Mouse (Mus musculus): ENCODE measurements around the gene Abl2. TPM values are rescaled to one million over a fixed set of nuclear protein-coding genes. Genes with fewer than 3 reads are reported as not detected.
A peak's percentile ranks its signal among the peaks of the same experiment; 100 is the strongest.

Abl2 gene
- polyA plus RNA-seq, 1 experiment, result 8.7 TPM

DNA sequence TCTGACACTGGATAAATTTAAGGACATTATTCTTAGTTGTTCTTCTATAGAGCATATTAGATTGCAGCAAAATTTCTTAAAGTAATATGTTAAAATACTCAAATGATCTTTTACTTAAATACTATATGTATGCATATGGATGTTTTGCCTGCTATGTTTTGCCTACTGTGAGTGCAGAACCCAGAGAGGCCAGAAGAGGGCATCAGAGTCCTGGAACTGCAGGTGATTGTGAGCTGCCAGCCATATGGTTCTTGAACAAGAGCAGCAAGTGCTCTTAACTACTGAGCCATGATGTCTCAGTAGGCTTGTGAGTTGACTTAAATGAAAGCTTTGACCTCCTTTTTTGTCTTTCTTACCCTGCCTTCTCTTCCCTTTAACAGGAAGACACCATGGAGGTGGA, 72.4 kb downstream of the Abl2 start:
- H3K4me1 ChIP-seq (ENCODE audit: control insufficient read depth, insufficient read depth, low read length), result no peaks in the 10 kb centered on the region
- no peak for TF ChIP-seq POLR2A (IDR thresholded peaks at IDR 0.05; ENCODE audit: borderline replicate concordance, control insufficient read depth, low read depth, low read length)
- TF ChIP-seq CTCF (IDR thresholded peaks at IDR 0.05; ENCODE audit: control insufficient read depth, insufficient read depth, low read length), result peak; percentile 53
- no peak overlapping the region for H3K27ac ChIP-seq (ENCODE audit: control insufficient read depth, insufficient read depth, low read depth, low read length, poor library complexity)
- H3K4me3 ChIP-seq (replicated peaks; ENCODE audit: control insufficient read depth, low read depth, low read length), result no peak overlapping the region

DNA sequence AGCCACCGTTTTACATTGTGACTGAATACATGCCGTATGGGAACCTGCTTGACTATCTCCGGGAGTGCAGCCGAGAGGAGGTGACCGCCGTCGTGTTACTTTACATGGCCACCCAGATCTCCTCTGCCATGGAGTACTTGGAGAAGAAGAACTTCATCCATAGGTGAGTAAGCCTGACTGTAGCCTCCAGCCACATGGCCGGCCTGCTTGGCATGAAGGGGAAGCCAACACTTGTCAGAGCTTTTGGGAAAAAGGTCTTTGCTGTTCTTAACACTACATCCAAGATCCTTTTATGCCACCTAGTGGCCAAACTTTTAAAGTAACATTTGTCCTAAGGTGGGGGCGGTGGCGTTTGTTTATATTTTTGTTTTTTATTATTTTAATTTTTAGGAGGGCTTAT, 74.5 kb downstream of the Abl2 start:
- TF ChIP-seq CTCF (IDR thresholded peaks at IDR 0.05; ENCODE audit: control insufficient read depth, insufficient read depth, low read length) (no peak), POLR2A (IDR thresholded peaks at IDR 0.05; ENCODE audit: borderline replicate concordance, control insufficient read depth, low read depth, low read length) (no peak)
- WGBS, result 73% methylated on average over 10 of the region's 10 CpGs
- Histone ChIP-seq H3K27ac (ENCODE audit: control insufficient read depth, insufficient read depth, low read depth, low read length, poor library complexity) (no peak overlapping the region), H3K4me3 (replicated peaks; ENCODE audit: control insufficient read depth, low read depth, low read length) (no peak overlapping the region), H3K4me1 (ENCODE audit: control insufficient read depth, insufficient read depth, low read length) (no peaks in the 10 kb centered on the region; the same call in 1 of the 2 replicates)

DNA sequence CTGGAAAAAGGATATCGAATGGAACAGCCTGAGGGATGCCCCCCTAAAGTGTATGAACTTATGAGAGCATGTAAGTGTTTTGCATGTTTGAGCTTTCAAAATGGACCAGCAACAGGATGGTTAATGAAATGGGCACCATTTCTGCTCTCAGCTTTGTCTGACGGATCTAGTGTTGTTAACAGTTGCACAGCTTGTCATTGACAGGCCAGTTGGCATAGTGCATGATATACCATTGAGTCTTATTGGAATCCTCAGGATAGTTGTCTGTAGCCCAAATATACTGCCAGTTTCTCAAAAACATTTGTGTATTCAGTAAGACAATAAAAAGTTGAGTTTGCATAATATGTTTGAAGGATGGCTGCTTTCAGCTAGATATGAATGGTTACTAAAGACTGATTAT, 76.6 kb downstream of the Abl2 start:
- no peak overlapping the region for H3K4me3 ChIP-seq (replicated peaks; ENCODE audit: control insufficient read depth, low read depth, low read length)
- TF ChIP-seq POLR2A (IDR thresholded peaks at IDR 0.05; ENCODE audit: borderline replicate concordance, control insufficient read depth, low read depth, low read length) (no peak), CTCF (IDR thresholded peaks at IDR 0.05; ENCODE audit: control insufficient read depth, insufficient read depth, low read length) (no peak)
- no peaks in the 10 kb centered on the region; the same call in 1 of the 2 replicates for H3K4me1 ChIP-seq (ENCODE audit: control insufficient read depth, insufficient read depth, low read length)
- no peak overlapping the region for H3K27ac ChIP-seq (ENCODE audit: control insufficient read depth, insufficient read depth, low read depth, low read length, poor library complexity)
- 81% methylated on average over 2 of the region's 2 CpGs for WGBS

DNA sequence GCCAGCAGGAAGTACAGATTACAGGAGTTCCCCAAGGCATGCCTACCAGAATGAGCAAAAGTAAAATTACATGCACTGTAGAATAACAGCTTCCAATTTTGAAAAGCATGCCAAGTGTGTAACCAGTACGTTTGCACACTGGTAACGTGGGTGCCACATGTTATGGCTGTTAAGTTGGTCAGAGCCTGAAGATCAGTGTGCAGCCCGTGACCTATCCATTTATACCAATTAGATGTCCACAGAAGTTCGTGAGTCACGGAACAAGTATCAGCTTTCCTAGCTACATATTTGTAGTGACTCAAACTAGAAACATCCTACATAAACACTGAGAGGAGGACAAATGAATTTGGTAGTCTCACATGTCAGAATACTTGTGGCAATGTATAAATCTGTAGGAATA, 80.9 kb downstream of the Abl2 start:
- H3K4me1 ChIP-seq (ENCODE audit: control insufficient read depth, insufficient read depth, low read length), result no peaks in the 10 kb centered on the region; the same call in 1 of the 2 replicates
- 88% methylated on average over 5 of the region's 5 CpGs for WGBS
- H3K4me3 ChIP-seq (replicated peaks; ENCODE audit: control insufficient read depth, low read depth, low read length), result no peak overlapping the region
- no peak overlapping the region for H3K27ac ChIP-seq (ENCODE audit: control insufficient read depth, insufficient read depth, low read depth, low read length, poor library complexity)
- TF ChIP-seq CTCF (IDR thresholded peaks at IDR 0.05; ENCODE audit: control insufficient read depth, insufficient read depth, low read length) (no peak), POLR2A (IDR thresholded peaks at IDR 0.05; ENCODE audit: borderline replicate concordance, control insufficient read depth, low read depth, low read length) (no peak)

DNA sequence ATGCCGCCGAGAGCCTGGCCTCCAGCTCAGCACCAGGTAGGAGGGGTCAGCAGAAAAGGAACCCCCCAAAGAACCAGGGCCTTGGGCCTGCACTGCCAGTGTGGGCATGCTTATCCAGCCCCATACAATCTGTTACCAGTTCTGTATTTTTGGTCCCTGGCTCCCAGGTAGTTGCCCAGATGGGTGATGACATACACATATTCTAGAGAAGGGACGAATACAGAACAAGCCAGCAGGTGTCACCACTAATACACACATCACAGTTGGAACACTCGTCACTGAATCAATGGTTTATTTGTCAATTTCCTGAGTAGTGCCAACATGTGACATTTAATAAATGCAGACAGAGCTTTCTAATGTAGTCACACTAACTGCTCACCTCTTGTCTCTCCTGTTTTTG, 82.0 kb downstream of the Abl2 start:
- Histone ChIP-seq H3K4me1 (ENCODE audit: control insufficient read depth, insufficient read depth, low read length) (no peaks in the 10 kb centered on the region; the same call in 1 of the 2 replicates), H3K27ac (ENCODE audit: control insufficient read depth, insufficient read depth, low read depth, low read length, poor library complexity) (no peak overlapping the region), H3K4me3 (replicated peaks; ENCODE audit: control insufficient read depth, low read depth, low read length) (no peak overlapping the region)
- no peak for TF ChIP-seq POLR2A (IDR thresholded peaks at IDR 0.05; ENCODE audit: borderline replicate concordance, control insufficient read depth, low read depth, low read length)
- no peak for TF ChIP-seq CTCF (IDR thresholded peaks at IDR 0.05; ENCODE audit: control insufficient read depth, insufficient read depth, low read length)
- WGBS, result 60% methylated on average over 4 of the region's 4 CpGs

DNA sequence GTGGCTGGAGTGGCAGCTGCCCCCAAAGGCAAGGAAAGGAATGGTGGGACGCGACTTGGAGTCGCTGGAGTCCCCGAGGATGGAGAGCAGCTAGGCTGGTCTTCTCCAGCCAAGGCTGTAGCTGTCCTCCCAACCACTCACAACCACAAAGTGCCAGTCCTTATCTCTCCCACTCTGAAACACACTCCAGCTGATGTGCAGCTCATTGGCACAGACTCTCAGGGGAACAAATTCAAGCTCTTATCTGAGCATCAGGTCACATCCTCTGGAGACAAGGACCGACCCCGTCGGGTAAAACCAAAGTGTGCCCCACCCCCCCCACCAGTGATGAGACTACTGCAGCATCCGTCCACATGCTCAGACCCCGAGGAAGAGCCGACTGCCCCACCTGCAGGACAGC, 83.2 kb downstream of the Abl2 start:
- no peak for TF ChIP-seq POLR2A (IDR thresholded peaks at IDR 0.05; ENCODE audit: borderline replicate concordance, control insufficient read depth, low read depth, low read length)
- no peak for TF ChIP-seq CTCF (IDR thresholded peaks at IDR 0.05; ENCODE audit: control insufficient read depth, insufficient read depth, low read length)
- Histone ChIP-seq H3K4me3 (replicated peaks; ENCODE audit: control insufficient read depth, low read depth, low read length) (no peak overlapping the region), H3K4me1 (ENCODE audit: control insufficient read depth, insufficient read depth, low read length) (no peaks in the 10 kb centered on the region; the same call in 1 of the 2 replicates), H3K27ac (ENCODE audit: control insufficient read depth, insufficient read depth, low read depth, low read length, poor library complexity) (no peak overlapping the region)
- 69% methylated on average over 10 of the region's 10 CpGs for WGBS

DNA sequence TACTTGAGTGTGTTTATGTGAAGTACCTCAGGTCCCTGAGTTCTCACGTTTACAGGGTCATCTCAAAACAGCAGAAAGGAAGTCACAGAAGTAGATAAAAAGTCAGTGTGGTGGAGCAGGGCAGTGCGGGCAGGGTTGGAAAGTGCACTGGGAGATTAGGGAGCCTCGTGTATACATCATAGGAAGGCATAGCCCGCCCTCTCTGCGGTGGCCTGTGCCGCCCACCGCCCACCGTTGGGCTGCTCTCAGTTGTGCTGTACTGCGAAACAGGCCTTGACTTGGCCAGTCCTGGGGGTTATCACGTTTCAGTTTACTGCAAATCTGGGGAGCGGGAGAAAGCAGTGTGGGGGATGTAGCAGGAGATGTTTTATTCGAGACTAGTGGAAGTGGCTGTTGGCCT, 84.2 kb downstream of the Abl2 start:
- Histone ChIP-seq H3K27ac (ENCODE audit: control insufficient read depth, insufficient read depth, low read depth, low read length, poor library complexity) (no peak overlapping the region), H3K4me1 (ENCODE audit: control insufficient read depth, insufficient read depth, low read length) (no peaks in the 10 kb centered on the region; the same call in 1 of the 2 replicates), H3K4me3 (replicated peaks; ENCODE audit: control insufficient read depth, low read depth, low read length) (no peak overlapping the region)
- WGBS, result 66% methylated on average over 12 of the region's 12 CpGs
- TF ChIP-seq POLR2A (IDR thresholded peaks at IDR 0.05; ENCODE audit: borderline replicate concordance, control insufficient read depth, low read depth, low read length) (no peak), CTCF (IDR thresholded peaks at IDR 0.05; ENCODE audit: control insufficient read depth, insufficient read depth, low read length) (no peak)

DNA sequence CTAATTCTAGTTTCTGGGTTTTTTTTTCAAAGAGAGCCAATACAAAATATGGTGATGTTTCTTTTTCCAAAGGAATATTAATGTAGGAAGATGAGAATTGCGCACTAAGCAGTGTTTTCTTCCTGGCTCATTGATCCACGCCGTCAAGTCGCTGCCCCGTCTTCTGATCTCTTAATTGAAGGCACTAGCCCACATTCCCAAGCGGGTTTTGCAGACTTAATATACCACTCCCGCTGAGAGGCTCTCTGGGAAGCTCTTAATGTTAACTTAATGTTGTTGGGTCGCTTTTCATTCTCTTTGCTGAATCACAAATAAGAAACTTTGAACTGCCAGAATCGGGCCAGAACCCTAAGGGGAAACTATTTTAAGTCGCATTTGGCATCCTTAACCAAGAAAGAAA, 85.5 kb downstream of the Abl2 start:
- no peak for TF ChIP-seq POLR2A (IDR thresholded peaks at IDR 0.05; ENCODE audit: borderline replicate concordance, control insufficient read depth, low read depth, low read length)
- TF ChIP-seq CTCF (IDR thresholded peaks at IDR 0.05; ENCODE audit: control insufficient read depth, insufficient read depth, low read length), result no peak
- H3K4me1 ChIP-seq (ENCODE audit: control insufficient read depth, insufficient read depth, low read length), result no peaks in the 10 kb centered on the region
- 90% methylated on average over 10 of the region's 10 CpGs for WGBS

More for the DNA sequence above, 85.5 kb downstream of the Abl2 start:
- Histone ChIP-seq H3K4me3 (replicated peaks; ENCODE audit: control insufficient read depth, low read depth, low read length) (no peak overlapping the region), H3K27ac (ENCODE audit: control insufficient read depth, insufficient read depth, low read depth, low read length, poor library complexity) (no peak overlapping the region)

All from bone marrow, adult 2 months (tissue).